Mouse (Mus musculus): Measurements from ENCODE around the gene Irf2bp1. TPM values are rescaled to one million over a fixed set of nuclear protein-coding genes. Genes with fewer than 3 reads are reported as not detected.

Gene Irf2bp1
- polyA plus RNA-seq, 1 experiment from 2014 or later = 23.5 TPM

DNA sequence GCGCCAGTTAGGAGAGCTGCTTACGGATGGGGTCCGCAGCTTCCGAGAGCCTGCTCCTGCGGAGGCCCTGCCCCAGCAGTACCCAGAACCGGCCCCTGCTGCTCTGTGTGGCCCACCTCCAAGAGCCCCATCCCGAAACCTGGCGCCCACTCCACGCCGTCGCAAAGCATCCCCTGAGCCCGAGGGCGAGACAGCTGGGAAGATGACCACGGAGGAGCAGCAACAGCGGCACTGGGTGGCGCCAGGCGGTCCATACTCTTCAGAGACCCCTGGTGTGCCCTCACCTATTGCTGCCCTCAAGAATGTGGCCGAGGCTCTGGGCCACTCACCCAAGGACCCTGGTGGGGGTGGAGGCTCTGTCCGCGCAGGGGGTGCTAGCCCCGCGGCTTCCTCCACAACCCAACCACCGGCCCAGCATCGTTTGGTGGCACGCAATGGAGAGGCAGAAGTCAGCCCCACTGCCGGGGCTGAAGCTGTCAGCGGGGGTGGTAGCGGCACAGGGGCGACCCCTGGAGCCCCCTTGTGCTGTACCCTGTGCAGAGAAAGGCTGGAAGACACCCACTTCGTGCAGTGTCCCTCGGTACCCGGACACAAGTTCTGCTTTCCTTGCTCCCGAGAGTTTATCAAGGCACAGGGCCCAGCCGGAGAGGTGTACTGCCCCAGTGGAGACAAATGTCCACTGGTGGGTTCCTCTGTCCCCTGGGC, 1.7 kb downstream of the Irf2bp1 start:
- Histone ChIP-seq H3K4me2 (replicated peaks; ENCODE audit: low read depth, low read length) (peak overlapping the region; percentile 98), H3K9me3 (ENCODE audit: low read length) (no peaks in the 10 kb centered on the region), H3K27ac (ENCODE audit: low read length) (no peak overlapping the region), H3K4me3 (ENCODE audit: low read length) (peak overlapping the region; percentile 86), H3K27me3 (ENCODE audit: insufficient read depth, low read length) (no peaks in the 10 kb centered on the region), H3K4me1 (ENCODE audit: insufficient read depth, low read length) (peaks cover 51% of the 10 kb centered on the region), H3K36me3 (ENCODE audit: insufficient read depth, low read length) (peaks cover 16% of the 10 kb centered on the region), H3K9ac (replicated peaks; ENCODE audit: low read length) (peak overlapping the region; percentile 95)
- no peak for ATAC-seq (ENCODE audit: low FRiP score, low TSS enrichment)
- WGBS = 83% methylated on average over 34 of the region's 34 CpGs

DNA sequence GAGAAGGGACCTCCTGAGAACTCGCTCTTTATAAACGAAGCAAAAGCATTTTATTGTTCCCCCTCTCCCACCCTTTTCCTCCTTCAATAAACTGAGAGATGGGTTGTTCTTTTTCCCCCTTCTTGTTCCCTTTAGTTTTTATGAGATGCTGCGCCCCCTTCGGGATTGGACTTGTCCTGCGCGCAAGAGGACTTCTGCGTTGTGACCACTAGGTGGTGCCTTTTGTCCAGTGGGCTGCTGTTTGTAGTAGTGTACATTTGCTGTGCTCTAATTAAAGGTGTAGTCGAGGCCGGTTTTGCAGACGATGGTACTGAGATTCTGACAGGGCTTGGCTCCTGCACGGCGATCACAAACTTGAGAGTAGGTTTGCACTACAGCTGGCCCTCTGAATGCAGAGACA, 2.6 kb downstream of the Irf2bp1 start:
- Histone ChIP-seq H3K4me3 (ENCODE audit: low read length) (peak overlapping the region; percentile 5; the same call in 1 of the 2 replicates), H3K27me3 (ENCODE audit: insufficient read depth, low read length) (no peaks in the 10 kb centered on the region), H3K4me2 (replicated peaks; ENCODE audit: low read depth, low read length) (peak overlapping the region; percentile 98), H3K36me3 (ENCODE audit: insufficient read depth, low read length) (peaks cover 16% of the 10 kb centered on the region), H3K9me3 (ENCODE audit: low read length) (no peaks in the 10 kb centered on the region), H3K4me1 (ENCODE audit: insufficient read depth, low read length) (peaks cover 46% of the 10 kb centered on the region), H3K27ac (ENCODE audit: low read length) (peak overlapping the region; percentile 25; the same call in 1 of the 2 replicates), H3K9ac (replicated peaks; ENCODE audit: low read length) (peak overlapping the region; percentile 28; the same call in 1 of the 2 replicates)
- no peak for ATAC-seq (ENCODE audit: low FRiP score, low TSS enrichment)
- WGBS = 8% methylated on average over 12 of the region's 12 CpGs

DNA sequence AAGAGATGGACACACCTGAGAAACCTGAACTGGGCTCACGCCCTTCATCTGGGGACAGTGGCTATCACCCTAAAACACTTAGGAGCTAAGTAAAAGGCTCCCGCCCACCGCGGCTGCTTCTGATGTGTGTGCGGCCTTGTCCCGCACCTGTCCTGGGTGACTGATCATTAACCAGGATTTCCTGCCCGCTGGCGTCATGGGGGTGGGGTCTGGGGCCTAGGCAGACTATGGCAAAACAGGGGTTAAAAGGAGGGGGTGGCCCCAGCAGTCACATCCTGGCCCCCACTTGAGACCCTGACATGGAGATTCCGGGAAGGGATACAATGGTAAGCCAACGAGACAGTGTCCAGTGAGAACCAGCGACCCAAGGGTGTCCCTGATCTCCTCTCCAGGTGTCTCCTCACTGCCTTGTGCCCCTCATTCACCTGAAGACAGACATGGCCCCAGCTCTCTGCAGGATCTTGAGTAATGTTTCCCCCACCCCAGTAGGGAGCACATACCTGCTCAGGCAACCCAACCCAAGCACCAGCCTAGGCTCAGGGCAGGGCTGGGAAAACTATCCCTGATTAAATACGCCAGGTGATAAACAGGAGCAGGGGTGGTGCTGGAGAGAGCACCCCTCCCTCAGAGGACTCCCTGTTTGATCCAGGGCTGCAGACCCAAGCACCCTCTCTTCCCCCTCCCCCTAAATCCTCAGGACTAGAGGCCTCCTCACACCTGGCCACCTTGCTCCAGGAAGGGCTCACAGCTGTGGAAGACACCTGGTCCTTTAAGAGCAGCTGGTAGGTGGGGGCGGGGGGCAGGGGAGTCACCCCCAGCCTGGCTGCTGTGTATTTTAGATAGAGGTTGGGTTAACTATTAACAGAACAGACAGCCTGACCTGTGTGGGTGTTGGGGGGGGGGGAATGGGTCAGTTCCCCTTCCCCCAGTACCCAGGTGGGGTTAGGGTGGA, 3.5 kb downstream of the Irf2bp1 start:
- WGBS = 45% methylated on average over 13 of the region's 13 CpGs
- Histone ChIP-seq H3K27me3 (ENCODE audit: insufficient read depth, low read length) (no peaks in the 10 kb centered on the region), H3K4me1 (ENCODE audit: insufficient read depth, low read length) (peaks cover 46% of the 10 kb centered on the region), H3K9me3 (ENCODE audit: low read length) (no peaks in the 10 kb centered on the region), H3K9ac (replicated peaks; ENCODE audit: low read length) (peak overlapping the region; percentile 35; the same call in 1 of the 2 replicates), H3K4me2 (replicated peaks; ENCODE audit: low read depth, low read length) (peak overlapping the region; percentile 28), H3K4me3 (ENCODE audit: low read length) (peak overlapping the region; percentile 8; the same call in 1 of the 2 replicates), H3K36me3 (ENCODE audit: insufficient read depth, low read length) (peaks cover 16% of the 10 kb centered on the region), H3K27ac (ENCODE audit: low read length) (peak overlapping the region; percentile 44)
- no peak for ATAC-seq (ENCODE audit: low FRiP score, low TSS enrichment)

DNA sequence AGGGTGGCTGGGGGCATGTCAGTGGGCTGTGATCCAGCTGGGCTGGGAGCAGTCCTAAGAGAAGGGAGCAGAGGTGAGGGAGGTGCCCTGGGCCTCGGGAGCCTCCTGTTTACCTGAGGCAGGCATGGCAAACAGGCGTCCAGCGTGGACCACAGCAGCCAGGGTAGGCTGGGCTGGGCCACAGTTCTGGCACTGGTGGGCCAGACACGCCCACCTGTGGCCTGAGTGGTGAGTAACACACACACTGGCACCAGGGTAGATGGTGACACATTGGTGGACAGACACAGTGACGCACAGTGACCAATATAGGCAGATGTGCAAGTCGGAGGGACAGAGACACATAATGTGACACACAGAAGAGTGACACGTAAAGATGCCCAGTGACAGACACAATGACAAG, 6.7 kb downstream of the Irf2bp1 start:
- Histone ChIP-seq H3K36me3 (ENCODE audit: insufficient read depth, low read length) (peaks cover 10% of the 10 kb centered on the region), H3K27ac (ENCODE audit: low read length) (no peak overlapping the region), H3K27me3 (ENCODE audit: insufficient read depth, low read length) (no peaks in the 10 kb centered on the region), H3K9me3 (ENCODE audit: low read length) (no peaks in the 10 kb centered on the region), H3K4me1 (ENCODE audit: insufficient read depth, low read length) (peaks cover 38% of the 10 kb centered on the region), H3K4me2 (replicated peaks; ENCODE audit: low read depth, low read length) (no peak overlapping the region), H3K4me3 (ENCODE audit: low read length) (no peak overlapping the region), H3K9ac (replicated peaks; ENCODE audit: low read length) (no peak overlapping the region)
- ATAC-seq (ENCODE audit: low FRiP score, low TSS enrichment) = no peak
- 84% methylated on average over 7 of the region's 7 CpGs for WGBS

DNA sequence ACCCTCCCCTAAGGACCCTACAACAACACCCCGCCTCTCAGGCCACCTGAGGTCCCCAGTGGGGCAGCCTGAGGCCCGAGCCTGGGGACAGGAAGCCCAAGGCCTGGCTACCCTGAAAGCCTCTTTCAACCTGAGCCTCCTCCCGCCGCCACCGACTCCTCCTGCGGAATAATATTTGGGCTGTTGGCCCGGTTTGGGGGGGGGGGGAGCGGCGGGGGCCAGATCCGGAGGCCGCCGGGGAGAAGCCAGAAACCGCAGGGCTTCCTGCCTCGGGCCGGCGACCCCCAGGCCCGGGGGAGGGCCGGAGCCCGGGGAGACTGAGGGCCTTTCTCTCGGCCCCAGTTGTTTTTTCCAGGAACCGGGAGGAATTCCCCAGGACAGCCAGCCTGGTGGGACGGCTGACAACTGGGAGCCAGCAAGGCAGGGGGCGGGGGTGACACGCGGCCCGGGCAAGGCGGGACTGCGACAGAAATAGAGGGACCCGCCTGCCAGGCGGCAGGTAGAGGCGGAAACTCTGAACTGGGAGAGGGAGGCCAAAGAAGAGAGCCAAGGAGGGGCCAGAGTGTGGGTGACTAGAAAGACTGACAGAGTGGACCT, 8.3 kb downstream of the Irf2bp1 start:
- Histone ChIP-seq H3K9ac (replicated peaks; ENCODE audit: low read length) (peak overlapping the region; percentile 80), H3K27ac (ENCODE audit: low read length) (peak overlapping the region; percentile 83), H3K36me3 (ENCODE audit: insufficient read depth, low read length) (0 out of 2 replicates have a peak, but pooled peaks cover 4% of the 10 kb centered on the region), H3K4me3 (ENCODE audit: low read length) (peak overlapping the region; percentile 49), H3K9me3 (ENCODE audit: low read length) (no peaks in the 10 kb centered on the region), H3K27me3 (ENCODE audit: insufficient read depth, low read length) (no peaks in the 10 kb centered on the region), H3K4me1 (ENCODE audit: insufficient read depth, low read length) (peaks cover 24% of the 10 kb centered on the region), H3K4me2 (replicated peaks; ENCODE audit: low read depth, low read length) (peak overlapping the region; percentile 83)
- peak; percentile 63 for ATAC-seq (ENCODE audit: low FRiP score, low TSS enrichment)
- WGBS = 2% methylated on average over 31 of the region's 31 CpGs

DNA sequence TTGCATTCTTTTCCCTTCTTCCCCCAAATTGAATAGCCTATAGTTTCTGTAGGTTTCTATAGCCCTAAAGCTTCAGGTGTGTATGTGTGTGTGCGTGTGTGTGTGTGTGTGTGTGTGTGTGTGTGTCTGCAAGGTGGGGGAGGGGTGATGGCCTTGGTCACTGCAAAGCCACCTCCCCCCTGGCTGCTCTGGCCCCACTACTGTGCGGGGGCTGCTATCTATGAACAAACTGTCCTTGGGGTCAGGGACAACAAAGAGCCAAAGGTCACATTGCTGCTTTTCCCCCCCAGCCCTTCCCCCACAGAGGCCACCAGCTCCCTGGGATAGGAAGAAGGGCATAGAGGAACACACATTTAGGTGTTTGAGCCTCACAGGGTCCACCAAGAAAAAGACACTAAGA, 9.0 kb downstream of the Irf2bp1 start:
- Histone ChIP-seq H3K27ac (ENCODE audit: low read length) (no peak overlapping the region), H3K9ac (replicated peaks; ENCODE audit: low read length) (no peak overlapping the region), H3K9me3 (ENCODE audit: low read length) (no peaks in the 10 kb centered on the region), H3K36me3 (ENCODE audit: insufficient read depth, low read length) (no peaks in the 10 kb centered on the region), H3K4me3 (ENCODE audit: low read length) (no peak overlapping the region), H3K27me3 (ENCODE audit: insufficient read depth, low read length) (no peaks in the 10 kb centered on the region), H3K4me2 (replicated peaks; ENCODE audit: low read depth, low read length) (no peak overlapping the region), H3K4me1 (ENCODE audit: insufficient read depth, low read length) (peaks cover 16% of the 10 kb centered on the region)
- 42% methylated on average over 2 of the region's 2 CpGs for WGBS
- no peak for ATAC-seq (ENCODE audit: low FRiP score, low TSS enrichment)

DNA sequence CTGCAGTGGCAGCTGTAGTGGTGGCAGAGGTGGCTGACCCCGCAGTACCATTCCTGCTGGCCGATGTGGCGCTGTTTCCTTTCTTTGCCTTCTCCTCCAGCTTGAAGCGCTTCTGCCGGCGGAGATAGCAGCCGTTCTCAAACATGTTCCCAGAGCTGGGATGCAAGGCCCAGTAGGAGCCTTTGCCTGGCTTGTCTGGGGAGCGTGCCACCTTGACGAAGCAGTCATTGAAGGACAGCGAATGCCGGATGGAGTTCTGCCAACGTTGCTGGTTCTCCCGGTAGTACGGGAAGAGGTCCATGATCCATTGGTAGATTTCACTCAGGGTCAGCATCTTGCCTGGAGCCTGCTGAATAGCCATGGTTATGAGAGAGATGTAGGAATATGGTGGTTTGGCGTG, 10.6 kb downstream of the Irf2bp1 start:
- Histone ChIP-seq H3K36me3 (ENCODE audit: insufficient read depth, low read length) (no peaks in the 10 kb centered on the region), H3K4me1 (ENCODE audit: insufficient read depth, low read length) (peaks cover 14% of the 10 kb centered on the region; the same call in 1 of the 2 replicates), H3K9me3 (ENCODE audit: low read length) (no peaks in the 10 kb centered on the region), H3K27ac (ENCODE audit: low read length) (no peak overlapping the region), H3K4me3 (ENCODE audit: low read length) (no peak overlapping the region), H3K4me2 (replicated peaks; ENCODE audit: low read depth, low read length) (no peak overlapping the region), H3K9ac (replicated peaks; ENCODE audit: low read length) (no peak overlapping the region), H3K27me3 (ENCODE audit: insufficient read depth, low read length) (no peaks in the 10 kb centered on the region)
- no peak for ATAC-seq (ENCODE audit: low FRiP score, low TSS enrichment)
- 61% methylated on average over 15 of the region's 15 CpGs for WGBS

DNA sequence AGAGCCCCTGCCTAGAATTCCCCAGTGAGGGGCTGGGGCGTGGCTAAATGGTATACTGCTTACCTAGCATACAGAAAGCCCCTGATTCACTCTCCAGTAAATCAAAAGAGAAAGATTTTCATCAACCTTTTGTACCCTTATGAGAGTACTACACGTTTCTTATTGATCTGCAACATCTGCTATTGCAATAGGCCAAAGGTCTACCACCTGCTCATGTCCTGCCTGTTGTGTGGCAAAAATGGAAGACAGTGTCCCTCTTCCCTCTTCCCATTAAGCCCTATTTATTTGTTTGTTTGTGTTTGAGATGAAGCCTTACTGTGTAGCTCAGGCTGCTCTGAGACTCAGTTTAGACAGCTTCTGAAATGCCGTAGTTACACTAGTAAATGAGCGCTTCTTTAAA, 12.2 kb downstream of the Irf2bp1 start:
- H3K27me3 ChIP-seq (ENCODE audit: insufficient read depth, low read length) = peaks cover 4% of the 10 kb centered on the region
- no peaks in the 10 kb centered on the region for H3K36me3 ChIP-seq (ENCODE audit: insufficient read depth, low read length)
- H3K9ac ChIP-seq (replicated peaks; ENCODE audit: low read length) = no peak overlapping the region
- no peak overlapping the region for H3K4me2 ChIP-seq (replicated peaks; ENCODE audit: low read depth, low read length)
- ATAC-seq (ENCODE audit: low FRiP score, low TSS enrichment) = no peak
- H3K27ac ChIP-seq (ENCODE audit: low read length) = no peak overlapping the region
- H3K4me1 ChIP-seq (ENCODE audit: insufficient read depth, low read length) = peaks cover 14% of the 10 kb centered on the region; the same call in 1 of the 2 replicates
- no peak overlapping the region for H3K4me3 ChIP-seq (ENCODE audit: low read length)
- H3K9me3 ChIP-seq (ENCODE audit: low read length) = no peaks in the 10 kb centered on the region
- 79% methylated on average over 4 of the region's 4 CpGs for WGBS

DNA sequence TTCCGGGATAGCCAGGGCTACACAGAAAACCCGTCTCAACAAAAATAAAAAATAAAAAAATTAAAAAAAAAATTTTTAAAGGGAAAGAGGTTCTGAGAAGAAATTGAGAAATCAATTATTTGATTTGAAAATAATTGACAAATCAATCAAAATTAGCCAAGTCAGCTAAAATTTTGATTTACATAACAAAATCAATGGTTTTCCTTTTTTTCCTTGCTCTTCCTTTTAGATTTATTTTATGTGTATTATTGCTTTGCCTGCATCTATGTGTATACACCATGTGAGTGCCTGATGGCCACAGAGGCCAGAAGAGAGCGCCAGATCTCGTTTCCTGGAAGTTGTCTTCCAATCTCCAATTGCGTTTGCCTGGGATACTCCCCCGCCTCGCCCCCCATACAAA, 14.1 kb downstream of the Irf2bp1 start:
- no peaks in the 10 kb centered on the region for H3K9me3 ChIP-seq (ENCODE audit: low read length)
- H3K4me3 ChIP-seq (ENCODE audit: low read length) = no peak overlapping the region
- no peak overlapping the region for H3K9ac ChIP-seq (replicated peaks; ENCODE audit: low read length)
- H3K27ac ChIP-seq (ENCODE audit: low read length) = no peak overlapping the region
- WGBS = 81% methylated on average over 7 of the region's 7 CpGs
- peaks cover under 1% of the 10 kb centered on the region; the same call in 1 of the 2 replicates for H3K4me1 ChIP-seq (ENCODE audit: insufficient read depth, low read length)
- H3K27me3 ChIP-seq (ENCODE audit: insufficient read depth, low read length) = peaks cover 23% of the 10 kb centered on the region
- no peak for ATAC-seq (ENCODE audit: low FRiP score, low TSS enrichment)
- no peaks in the 10 kb centered on the region for H3K36me3 ChIP-seq (ENCODE audit: insufficient read depth, low read length)
- H3K4me2 ChIP-seq (replicated peaks; ENCODE audit: low read depth, low read length) = no peak overlapping the region

Measured in kidney, embryonic 16.5 days (tissue).